Mouse (Mus musculus) neural tube, embryonic 10.5 days (tissue): ENCODE results near the gene Faf1.
"Not testable (repeated sequence)": the region's sequence is repeated elsewhere in the genome, so short reads cannot be mapped to it uniquely, and the experiment has no call there.

ENCODE experiments used
- DNase-seq: peaks from one replicate; pipeline ENCODE4 v3.0.0-alpha.2; 2017; ENCODE audit warnings: low spot score; ENCODE audit errors: extremely low spot score

Faf1 gene

DNA sequence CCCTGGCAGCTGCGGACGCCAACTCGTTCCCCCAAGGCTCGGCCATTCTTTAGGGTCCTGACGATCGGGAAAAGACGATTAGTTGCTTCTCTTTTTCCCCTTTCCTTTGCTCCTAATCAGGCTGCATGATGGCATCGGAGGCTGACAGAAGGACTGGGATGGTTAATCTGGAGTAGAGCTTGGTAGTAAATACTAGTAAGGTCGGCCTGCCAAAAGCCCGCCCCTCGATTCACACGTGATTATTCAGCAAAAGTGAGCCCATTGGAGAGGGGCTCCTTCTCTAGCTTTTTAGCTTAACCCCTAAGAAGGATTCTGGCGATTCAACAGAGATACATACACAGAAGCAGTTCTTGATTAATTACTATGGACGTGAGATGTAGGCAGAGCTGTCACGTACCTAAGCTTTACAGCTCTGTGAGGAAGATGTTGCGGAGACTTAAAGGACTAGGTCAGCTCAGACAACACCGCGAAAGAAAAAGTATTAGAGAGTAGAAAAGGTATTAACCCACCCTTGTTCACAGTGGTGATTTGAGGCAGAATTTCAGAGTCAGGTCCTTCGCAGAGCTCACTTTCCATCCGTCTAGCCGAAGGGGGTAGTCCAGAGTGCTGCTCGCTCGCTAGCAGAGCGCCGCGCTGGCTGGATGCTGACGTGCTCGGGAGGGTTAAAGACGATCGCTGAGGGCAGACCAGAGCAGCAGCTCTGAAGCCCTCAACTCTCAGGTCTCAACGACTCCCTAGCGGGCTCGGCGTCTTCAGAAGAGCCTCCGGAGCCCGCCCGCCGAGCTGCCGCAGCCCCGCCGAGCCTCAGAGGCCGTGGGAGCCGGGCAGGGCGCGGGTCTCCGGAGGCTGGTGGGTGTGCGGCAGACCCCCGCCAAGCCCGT lies 11.0 kb upstream of the Faf1 start:
- DNase-seq = peak; percentile 64

DNA sequence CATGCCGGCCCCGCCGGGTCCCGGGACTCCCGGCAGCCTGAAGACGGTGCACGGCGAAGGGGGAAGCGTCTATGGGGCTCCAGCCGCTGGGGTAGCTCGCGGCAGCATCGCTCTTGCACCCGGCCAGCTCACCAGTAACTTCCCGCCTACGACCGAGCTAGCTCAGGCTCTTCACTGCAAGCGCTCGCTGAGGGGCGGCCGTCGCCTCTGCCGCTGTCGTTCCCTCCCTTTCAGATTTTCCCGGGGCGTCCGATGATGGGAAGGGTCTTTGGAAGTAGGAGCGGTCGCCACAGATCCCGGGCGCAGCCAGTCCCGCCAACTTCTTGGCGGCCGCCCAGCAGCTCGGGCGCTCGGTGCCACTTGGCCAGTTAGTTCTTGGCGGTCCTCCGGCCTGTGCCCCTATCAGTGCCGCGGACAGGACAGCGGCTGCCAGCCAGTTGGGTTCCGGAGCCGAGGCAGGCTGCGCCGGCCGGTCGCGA lies 10.4 kb upstream of the Faf1 start:
- DNase-seq = peak; percentile 84

DNA sequence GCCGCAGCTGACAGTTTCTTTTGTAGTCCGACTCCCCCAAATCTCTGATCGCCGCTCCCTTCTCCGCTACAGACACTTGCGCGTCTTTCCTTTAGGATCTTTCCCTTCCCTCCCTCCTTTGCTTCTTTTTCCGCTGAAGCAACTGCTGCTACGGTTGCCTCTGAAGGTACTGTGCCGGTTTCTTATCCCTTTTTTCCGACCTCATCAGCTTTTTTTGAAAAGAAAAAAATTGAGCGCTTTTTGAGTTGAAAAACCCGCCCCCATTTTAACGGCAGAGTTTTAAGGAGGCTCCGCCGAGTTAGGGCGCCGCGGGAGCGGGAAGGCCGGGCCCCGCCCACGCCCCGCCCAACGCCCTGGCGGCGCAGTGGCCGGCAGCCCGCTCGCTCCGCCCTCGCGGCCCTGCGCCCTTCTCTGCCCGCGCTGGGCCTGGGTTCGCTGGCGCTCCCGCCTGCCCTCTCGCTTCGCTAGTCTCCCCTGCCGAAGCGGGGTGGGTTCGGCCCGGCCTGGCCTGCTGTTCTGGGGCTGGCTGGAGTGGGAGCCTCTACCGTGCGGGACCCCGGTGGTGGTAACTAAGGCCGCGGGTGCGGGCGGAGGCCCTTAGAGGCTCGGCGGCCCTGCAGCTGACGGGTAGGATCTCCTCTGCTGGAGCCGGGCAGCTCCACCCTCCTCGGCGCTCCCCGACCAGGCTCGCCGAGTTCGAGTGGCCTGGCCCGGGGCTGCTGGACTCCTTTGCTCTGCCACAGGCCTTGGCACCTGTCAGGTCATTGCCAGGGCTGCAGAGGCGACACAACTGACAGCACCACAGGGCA lies 9.7 kb upstream of the Faf1 start, which contains the start of gene Cdkn2c:
TSS of gene Cdkn2c (minus strand) at position 729 of the 809 bp plus-strand sequence.
- peak; percentile 93 for DNase-seq

DNA sequence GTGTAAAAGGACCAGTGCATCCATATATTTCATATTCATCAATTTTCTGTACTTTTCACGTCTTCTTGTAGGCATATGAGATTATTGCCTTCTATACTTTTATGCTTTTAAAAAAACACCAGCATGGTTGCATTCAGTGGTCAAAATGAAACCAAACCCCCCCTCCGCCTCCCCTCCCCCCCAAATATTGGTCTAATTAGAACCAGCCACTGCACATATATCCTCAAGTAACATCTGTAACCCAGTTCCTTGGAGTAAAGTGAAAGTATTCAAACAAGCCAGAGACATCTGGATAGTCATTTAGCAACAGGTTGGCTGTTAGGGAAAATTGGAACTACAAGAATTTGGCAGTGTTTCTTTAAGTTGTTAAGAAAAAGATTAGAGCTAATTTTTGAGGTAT lies 8.9 kb upstream of the Faf1 start:
- no peak for DNase-seq

DNA sequence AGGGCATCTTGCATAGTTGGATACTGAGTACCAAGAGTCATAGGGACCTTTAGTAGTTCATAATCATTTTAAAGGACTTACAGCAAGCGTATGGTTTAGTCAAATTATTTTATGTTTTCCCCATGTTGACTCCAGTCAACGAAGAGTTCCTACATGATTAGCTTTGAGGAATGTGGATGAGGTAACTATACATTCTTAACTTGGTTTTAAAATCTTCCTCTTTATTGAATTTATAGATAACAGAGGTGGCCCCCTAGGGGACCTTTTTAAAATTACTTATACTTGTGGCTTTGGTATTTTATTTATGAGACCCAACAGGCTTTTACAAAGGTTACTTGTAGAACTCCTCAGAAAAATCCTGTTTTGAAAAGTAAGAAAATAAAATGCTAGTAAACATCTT lies 6.2 kb upstream of the Faf1 start:
- DNase-seq = no peak

DNA sequence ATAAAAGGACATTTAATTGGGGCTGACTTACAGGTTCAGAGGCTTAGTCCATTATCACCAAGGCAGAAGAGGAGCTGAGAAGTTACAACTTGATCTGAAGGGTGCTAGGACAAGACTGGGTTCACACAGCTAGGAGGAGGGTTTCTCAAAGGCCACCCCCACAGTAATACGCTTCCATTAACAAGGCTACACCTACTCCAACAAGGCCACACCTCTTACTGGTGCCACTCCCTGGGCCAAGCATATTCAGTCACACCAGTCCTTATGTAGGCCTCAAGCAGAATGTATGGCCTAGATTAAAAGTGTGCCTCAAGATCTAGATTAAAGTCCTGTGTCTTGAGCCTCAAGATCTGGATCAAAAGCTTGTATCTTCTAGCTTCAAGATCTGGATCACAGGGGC lies 4.4 kb upstream of the Faf1 start:
- DNase-seq = no peak

DNA sequence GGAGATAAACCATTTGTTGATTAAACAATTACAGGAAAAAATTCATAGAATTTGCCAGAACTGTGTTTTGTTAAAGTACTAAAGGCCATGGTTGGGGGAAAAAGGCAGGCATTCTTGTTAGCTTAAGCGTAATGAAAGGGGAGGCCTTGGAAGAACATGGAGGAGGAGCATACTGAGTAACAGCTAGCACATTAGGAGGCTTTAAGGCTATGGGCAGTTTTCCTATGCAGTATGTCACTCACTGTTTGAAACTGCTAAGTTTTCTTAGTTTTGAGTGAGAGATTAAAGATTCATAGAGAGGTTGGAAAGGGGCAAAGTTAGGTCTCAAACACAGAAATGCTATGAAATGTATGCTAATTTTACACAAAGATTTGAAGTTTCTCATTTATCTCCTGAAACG lies 2.3 kb upstream of the Faf1 start:
- DNase-seq = no peak

DNA sequence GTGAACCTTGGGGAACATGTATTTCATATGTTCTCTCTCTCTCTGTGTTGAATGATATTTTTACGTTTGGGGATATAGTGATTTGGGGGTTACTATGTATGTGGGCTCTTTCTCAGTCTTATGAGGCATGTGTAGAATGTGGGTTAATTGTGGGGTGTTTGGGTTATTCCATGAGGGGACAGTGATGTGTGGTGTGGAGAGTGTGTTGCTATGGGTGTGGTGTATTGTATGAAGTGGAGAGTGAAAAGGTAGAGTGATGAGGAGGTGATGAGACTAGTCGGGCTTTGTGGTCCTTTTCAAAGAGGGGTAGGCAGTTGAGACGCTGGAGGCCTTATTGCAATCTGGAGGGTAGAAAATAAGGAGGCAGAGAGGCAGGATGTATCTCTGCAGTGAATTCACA lies 833 bp downstream of the Faf1 start:
- no peak for DNase-seq

DNA sequence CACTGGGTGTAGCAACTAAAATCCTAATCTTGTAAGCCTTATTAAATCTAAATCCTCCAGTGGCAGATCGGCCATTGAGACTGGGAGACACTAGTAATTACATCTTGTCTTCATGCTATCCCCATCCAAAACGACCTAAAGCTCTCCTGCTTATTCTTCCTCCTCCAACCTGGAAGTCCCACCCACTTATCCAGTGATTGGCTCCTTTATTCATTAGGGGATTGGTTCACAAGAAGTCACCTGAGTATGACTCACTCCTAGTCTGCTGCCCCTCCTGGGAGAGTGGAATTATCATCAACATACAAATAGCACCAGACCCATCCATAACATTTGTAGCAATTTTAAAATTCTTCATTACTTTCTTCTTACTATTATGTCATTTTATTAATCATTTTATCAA lies 7.2 kb downstream of the Faf1 start:
- DNase-seq = no peak

DNA sequence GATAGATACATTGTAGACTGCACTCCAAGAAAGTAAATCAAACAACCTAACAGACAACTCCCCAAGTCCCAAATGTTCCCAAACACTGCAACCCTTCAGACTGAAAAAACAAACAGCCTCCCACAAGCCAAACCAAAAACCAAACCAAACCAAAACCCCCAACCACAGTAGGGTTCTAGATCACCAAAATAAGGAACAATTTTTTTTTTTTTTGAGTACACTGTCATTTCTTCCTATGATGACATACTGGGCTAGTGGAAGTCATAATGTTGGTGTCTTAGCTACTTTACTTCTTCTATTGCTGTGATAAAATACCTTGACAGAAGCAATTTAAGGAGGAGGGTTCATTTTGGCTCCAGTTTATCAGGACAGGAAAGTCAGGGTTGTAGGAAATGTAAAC lies 16.3 kb downstream of the Faf1 start:
- no peak for DNase-seq

DNA sequence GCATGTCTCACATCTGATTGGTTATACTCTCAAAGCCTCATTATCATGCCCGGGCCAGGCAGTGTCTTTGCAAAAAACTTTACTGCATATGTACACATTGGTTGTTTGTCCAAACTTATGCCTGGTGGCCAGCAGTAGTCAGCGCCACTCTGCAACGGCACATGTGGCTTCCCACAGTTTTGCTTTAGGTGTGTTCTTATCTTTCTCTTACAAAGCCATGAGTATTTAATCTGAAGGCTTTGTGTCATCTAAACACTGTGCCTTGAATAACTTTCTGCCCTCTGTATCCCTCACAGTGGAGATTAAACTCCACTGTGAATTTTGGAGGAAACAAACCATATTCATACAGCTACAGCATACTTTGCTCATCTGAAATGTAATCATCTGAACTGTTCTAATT lies 24.3 kb downstream of the Faf1 start:
- not testable (repeated sequence) for DNase-seq

DNA sequence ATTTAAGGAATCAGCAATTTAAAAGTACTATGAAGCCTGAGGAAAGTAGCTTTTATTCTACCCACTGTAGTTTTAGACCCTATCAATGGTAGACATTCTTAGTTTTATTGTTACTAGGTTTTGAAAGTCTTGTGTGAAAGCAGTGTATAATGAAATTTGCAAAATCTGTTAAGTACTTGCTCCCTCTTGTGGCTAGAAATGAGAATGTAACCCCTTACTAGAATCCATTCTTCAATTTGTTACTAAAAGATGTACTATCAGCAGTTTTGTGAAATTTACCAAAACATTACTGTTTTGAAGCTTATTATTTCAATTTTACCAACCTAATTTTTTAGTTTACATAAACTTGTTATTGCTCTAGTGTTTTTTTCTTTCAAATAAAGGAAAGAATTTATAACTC lies 27.2 kb downstream of the Faf1 start:
- DNase-seq = no peak

DNA sequence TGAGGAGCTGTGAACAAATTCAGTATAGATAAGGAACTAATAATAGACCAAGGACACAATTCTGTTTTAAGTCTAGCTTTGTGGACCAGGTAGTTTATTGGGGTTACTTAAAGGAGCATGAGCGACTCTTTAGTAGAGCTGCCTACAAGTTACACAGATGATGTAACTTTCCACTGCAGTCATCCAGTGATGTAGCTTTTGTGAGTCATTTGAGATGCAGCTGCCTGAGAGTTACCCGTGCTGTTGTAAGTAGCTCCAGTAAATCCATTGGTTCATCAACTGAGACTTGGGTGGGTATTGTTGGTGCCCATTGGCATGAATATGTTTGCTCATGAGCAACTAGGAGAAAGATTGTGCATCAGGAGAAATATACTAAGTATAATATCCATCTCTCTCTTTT lies 29.0 kb downstream of the Faf1 start:
- no peak for DNase-seq

DNA sequence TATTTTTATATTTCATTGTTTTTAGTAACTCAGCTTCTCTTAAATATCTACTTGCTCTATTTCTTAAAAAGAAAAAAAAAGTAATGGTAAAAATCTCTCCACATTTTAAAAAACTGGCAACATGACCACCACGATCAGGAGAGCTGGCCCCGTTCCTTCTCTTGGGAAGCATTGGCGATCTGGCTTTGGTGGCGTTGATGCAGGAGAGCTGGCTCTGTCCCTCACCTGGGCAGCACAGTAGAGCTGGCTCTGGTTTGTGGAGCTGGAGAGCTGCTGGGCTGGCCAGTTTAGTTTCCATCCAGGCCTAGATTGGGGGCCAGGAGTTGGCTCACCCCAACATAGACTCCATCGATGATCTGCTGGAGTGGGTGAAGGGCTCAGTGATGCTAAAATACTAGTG lies 42.9 kb downstream of the Faf1 start:
- no peak for DNase-seq

DNA sequence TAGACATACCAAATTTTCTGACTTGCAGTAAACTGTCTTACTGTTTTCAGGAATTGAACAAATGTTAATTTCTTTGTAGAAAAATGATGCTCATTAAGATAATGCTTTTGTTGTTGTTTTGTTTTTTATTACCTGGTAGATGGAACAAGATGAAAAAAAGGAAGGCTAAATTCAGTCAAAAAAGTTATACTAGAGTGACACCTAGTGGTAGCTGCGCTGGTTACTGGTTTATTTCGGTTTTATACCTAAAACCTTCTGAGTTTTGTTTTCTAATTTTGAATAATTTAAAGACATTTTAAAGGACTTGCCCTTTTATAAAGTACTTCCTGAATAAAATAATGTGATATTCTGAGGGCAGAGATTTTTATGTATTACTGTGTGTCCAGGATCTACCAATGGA lies 52.9 kb downstream of the Faf1 start:
- DNase-seq = no peak

DNA sequence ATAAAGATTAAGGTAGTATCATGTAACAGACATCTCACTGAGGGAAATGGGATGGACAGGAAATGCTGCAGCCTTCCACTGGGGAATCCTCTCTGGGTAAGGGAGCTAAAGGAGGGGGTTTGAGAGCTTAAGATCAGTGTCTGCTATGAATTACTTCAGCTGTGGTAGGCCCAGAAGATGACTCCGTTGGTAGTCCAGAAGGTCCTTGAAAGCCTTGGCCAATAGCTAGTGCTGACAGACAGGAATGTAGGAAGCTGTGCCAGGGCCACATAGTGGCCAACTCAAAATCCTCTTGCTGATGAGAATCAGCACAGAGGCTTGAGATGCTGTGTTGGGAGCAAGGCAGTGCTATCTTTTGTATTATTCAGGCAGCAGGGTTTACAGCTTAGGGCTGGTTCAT lies 59.4 kb downstream of the Faf1 start:
- no peak for DNase-seq

DNA sequence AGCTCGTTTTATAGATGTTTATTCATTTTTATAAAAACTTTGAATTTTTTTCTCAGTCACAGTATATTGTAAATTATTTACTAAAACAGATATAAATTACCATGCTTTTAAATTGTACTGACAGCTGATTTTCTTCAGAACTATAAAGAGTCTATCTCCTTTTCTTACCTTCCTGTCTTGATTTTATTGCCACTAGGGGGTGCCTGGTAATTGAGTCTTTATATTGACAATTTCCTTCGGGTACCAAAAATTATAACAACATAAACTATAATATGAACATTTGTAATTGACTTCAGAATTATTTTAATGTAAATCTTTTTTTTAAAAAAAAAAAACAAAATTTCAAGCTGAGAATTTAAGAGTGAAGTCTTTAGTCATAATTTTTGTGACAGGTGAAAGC lies 67.6 kb downstream of the Faf1 start:
- no peak for DNase-seq

DNA sequence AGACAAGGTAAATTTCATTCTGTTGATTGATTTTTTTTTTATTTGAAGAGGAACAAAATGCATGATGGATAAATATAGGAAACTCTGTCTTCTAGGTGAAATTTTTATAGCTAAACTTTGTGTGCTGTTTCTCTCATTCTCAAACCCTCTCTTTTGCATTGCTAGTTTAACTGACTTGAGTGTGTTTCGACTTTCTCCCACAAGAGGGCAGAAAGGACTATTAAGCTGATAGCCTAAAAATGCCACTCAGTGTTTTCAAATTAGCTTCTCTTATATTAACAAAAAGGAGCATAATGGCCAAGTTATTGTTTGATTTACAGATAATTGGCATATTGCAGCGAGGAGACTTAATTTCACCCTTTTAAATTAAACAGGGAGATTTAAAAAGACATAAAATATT lies 82.6 kb downstream of the Faf1 start:
- no peak for DNase-seq

DNA sequence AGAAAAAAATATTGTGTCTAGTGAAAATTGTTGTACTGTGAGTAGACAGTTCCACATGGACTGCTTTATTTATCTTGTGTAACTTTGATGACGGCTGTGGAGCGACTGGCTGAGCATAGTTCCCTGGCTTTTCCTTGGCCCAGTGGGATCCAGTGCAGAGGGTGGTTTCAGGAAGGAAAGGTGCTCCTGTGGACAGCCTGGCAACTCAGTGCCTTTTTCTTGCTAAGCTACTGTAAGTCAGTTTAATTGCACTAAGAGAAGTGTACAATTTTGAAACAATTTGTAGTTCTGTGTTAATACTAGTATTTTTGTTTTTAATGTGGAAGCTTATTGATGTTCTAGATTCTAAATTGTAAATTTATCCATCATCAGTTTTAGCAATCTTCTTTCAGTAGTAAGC lies 83.5 kb downstream of the Faf1 start:
- no peak for DNase-seq

DNA sequence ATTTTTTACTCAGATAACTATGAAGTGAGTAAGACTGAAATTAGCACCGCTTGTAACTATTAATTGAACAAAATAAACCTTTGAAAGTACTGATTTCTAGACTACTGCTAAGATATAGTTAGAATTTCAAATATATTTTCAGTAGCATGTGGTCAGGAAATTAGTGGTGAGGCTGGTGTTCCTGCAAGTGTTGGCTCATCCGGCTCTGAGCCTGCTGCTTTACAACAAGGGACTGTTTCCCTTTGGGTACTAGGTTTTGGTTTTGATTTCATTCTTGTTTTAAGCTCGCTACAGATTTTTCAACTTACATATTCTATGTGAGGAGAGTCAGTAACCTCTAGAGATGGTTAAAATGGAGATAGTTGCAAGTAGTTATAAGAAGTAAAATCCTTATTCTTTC lies 84.1 kb downstream of the Faf1 start:
- DNase-seq = no peak

DNA sequence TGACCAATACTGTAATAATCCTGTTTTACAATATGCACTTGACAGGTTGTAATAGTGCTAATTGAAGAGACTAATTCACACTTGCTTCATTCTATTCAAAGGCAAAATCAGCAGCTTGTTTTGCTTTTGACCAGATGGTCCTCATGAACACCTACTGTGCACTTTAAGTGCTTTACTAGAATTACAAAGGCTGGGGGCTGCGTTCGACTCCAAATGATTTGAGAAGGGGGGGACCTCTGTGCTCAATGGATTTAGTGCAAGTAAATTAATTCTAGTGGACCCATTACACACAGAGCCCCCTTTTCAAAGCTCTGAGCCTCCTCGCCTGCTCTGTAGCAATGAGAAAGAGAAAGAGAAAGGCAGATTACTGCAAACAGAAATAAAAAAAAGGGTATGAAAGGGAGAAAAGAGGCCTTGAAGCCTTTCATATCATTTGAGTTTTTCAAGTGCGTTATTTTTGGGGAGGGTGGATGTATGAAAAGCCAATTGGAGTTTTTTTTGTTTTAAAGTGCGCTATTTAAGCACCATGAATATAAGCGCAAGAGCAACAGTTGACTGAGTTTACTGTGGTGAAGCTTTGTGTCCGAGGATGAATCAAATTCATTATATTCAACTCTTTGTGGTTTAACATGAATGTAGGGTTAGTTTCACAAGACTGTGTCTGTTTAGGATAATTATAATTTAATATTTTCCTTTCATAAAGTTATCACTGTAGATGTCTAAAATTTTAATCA lies 86.5 kb downstream of the Faf1 start:
- DNase-seq = peak; percentile 16

DNA sequence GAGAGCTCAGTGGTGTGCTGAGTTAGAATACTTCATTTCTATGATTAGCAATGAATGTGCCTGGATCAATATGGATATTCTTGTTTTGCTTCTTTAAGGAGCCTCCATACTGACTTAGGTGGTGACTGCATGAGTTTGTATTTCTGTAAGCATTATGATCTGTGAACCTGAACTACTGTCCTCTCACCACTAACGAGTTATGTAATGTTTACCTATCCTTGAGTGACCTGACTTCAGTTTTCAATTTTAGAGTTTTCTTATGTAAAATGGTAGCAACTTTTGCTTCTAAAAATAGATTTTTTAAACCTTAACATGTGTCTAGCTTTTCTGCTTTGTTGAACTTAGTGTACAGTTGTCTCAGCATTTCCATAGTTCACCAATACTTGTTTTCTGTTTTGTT lies 92.7 kb downstream of the Faf1 start:
- no peak for DNase-seq
